Mouse (Mus musculus) midbrain, embryonic 16.5 days (tissue): Measurements from ENCODE around the gene Hnrnpa1. TPM values are rescaled to one million over a fixed set of nuclear protein-coding genes. Genes with fewer than 3 reads are reported as not detected.
"Not testable (repeated sequence)": the region's sequence is repeated elsewhere in the genome, so short reads cannot be mapped to it uniquely, and the experiment has no call there.

Experiments used
- ATAC-seq: fragments of 200-750 bp; cut with Nextera tagmentation; 2 replicates; pipeline ENCODE4 v1.8.0; 2017; ENCODE audit warnings: moderate TSS enrichment
- H3K27ac ChIP-seq: fragments of 300-500 bp; sonication (generic); 2 replicates; pipeline ENCODE4 v1.5.1; 2014; ENCODE audit warnings: mild to moderate bottlenecking, low read length, mixed read lengths
- H3K27me3 ChIP-seq: fragments of 300-500 bp; sonication (generic); 2 replicates; pipeline ENCODE4 v1.6.1; 2014; ENCODE audit warnings: low read depth, low read length, mixed read lengths; ENCODE audit not compliant: control insufficient read depth, insufficient read depth
- H3K36me3 ChIP-seq: fragments of 300-500 bp; sonication (generic); 2 replicates; pipeline ENCODE4 v1.6.1; 2014; ENCODE audit warnings: mild to moderate bottlenecking, low read length, moderate library complexity, mixed read lengths; ENCODE audit not compliant: control insufficient read depth, insufficient read depth
- H3K4me1 ChIP-seq: fragments of 300-500 bp; sonication (generic); 2 replicates; pipeline ENCODE4 v1.6.1; 2014; ENCODE audit warnings: mild to moderate bottlenecking, low read length, mixed read lengths; ENCODE audit not compliant: control insufficient read depth, insufficient read depth
- H3K4me2 ChIP-seq: fragments of 300-500 bp; sonication (generic); 2 replicates; pipeline ENCODE4 v1.6.1; 2014; ENCODE audit warnings: mild to moderate bottlenecking, low read length, mixed read lengths
- H3K4me3 ChIP-seq: fragments of 300-500 bp; sonication (generic); 2 replicates; pipeline ENCODE4 v1.5.1; 2014; ENCODE audit warnings: low read depth, mild to moderate bottlenecking, low read length, moderate library complexity, mixed read lengths
- H3K9ac ChIP-seq: fragments of 300-500 bp; sonication (generic); 2 replicates; pipeline ENCODE4 v1.6.1; 2014; ENCODE audit warnings: low read depth, low read length, mixed read lengths
- H3K9me3 ChIP-seq: fragments of 300-500 bp; sonication (generic); replicated peaks from 2 replicates; pipeline ENCODE4 v1.6.1; 2014; ENCODE audit warnings: mild to moderate bottlenecking, low read length, mixed read lengths; ENCODE audit not compliant: control insufficient read depth, poor library complexity, severe bottlenecking
- WGBS: fragments of 180-500 bp; shearing (Covaris S2); extraction: QIAGEN DNeasy Blood & Tissue Kit; methylation state at CpG from one replicate; pipeline ENCODE4 v1.1.7; 2014; 5-methylcytosine and 5-hydroxymethylcytosine counted together
- polyA plus RNA-seq: library from polyadenylated mRNA; unstranded; fragments of >200 nt; fragmentation: Nextera tagmentation; extraction: Ambion mirVana; gene quantifications from 2 replicates; pipeline ENCODE4 v1.2.1, GENCODE M21; 2015

Hnrnpa1 gene
- polyA plus RNA-seq, 1 experiment from 2014 or later, result 630 TPM

DNA sequence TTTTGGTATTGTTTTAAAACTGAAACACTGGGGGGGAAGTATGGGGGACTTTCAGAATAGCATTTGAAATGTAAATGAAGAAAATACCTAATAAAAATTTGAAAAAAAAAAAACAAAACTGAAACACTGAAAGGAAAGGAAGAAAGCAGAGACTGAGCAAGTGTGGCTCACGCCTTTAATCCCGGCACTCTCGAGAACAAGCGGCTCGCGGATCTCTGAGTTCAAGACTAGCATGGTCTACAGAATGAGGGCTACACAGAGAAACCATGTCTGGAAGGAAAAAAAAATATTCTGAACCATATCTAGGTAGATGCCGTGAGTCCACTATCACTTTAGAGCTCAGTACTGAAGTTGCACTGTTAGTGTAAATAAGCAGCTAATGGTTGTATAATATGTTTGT, 2.9 kb upstream of the Hnrnpa1 start:
- H3K9ac ChIP-seq, result no peak overlapping the region
- ATAC-seq, result no peak
- H3K4me1 ChIP-seq, result peaks cover 24% of the 10 kb centered on the region
- 89% methylated on average over 7 of the region's 7 CpGs for WGBS
- H3K27ac ChIP-seq, result no peak overlapping the region
- H3K4me2 ChIP-seq, result no peak overlapping the region
- no peak overlapping the region for H3K4me3 ChIP-seq
- 0 out of 2 replicates have a peak, but pooled peaks cover 6% of the 10 kb centered on the region for H3K36me3 ChIP-seq
- no peaks in the 10 kb centered on the region for H3K9me3 ChIP-seq
- H3K27me3 ChIP-seq, result no peaks in the 10 kb centered on the region

DNA sequence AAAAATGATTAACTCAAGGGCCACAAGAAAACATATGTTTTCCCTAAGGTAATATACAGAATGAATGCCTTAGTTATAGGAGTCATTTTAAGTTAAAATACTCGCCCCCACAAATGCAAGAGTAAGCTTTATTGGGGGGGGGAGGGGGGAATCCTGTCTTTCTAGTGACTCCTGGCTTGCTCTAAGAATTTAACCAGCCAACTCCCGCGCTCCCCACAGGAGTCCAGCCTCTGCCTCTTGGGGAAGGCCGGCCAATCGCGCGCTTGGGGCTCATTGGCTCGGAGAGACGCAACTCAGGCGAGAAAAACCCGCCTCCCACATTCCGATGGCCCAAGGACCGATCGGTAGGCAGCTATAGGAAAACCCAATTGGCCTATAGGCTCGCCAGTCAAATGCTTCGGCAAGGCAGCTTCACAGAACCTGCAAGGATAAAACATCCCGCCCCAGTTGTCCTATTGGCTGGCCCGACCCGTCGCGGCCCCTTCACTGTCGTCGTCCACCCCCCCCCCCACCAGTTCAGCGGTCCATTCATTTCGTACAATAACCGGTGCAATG, 1.0 kb upstream of the Hnrnpa1 start:
- H3K9me3 ChIP-seq, result no peaks in the 10 kb centered on the region
- peak overlapping the region; percentile 93 for H3K27ac ChIP-seq
- peaks cover 40% of the 10 kb centered on the region for H3K4me1 ChIP-seq
- H3K9ac ChIP-seq, result peak overlapping the region; percentile 52
- ATAC-seq, result peak; percentile 91
- H3K36me3 ChIP-seq, result peaks cover 16% of the 10 kb centered on the region
- H3K4me3 ChIP-seq, result peak overlapping the region; percentile 65
- 0% methylated on average over 26 of the region's 26 CpGs for WGBS
- no peaks in the 10 kb centered on the region for H3K27me3 ChIP-seq
- peak overlapping the region; percentile 76 for H3K4me2 ChIP-seq

DNA sequence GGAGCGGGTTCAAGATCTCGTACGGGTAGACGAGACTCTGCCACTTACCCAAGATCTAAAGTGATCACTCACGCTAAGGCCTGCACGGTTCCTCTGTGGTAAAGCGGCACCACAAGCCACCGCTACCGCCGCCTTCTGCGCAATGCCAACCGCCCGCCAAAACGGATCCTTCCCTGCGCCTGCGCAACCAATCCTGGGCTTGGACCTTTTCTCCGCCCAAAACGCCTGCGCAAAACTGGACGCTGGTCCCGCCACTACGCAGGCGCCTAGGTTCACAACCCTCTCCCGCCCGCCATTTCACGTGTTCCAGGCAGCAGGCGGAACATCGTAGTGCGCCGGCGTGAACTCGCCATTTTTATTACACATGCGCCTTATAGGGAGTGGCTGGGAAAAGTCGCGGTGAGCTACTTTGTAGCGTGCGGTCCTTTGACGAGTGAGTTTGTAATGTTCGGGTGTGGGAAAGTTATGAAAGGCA, 510 bp upstream of the Hnrnpa1 start, which contains the start of gene Cbx5:
Cbx5 (minus strand) TSS at position 132 of the 475 bp plus-strand sequence.
- WGBS, result under 1% methylated on average over 39 of the region's 39 CpGs
- H3K4me2 ChIP-seq, result peak within 1 kb of the TSS; percentile 81
- peak within 1 kb of the TSS; percentile 93 for H3K27ac ChIP-seq
- peak; percentile 94 for ATAC-seq
- H3K27me3 ChIP-seq, result no peaks in the 10 kb centered on the region
- H3K9me3 ChIP-seq, result no peaks in the 10 kb centered on the region
- peaks cover 40% of the 10 kb centered on the region for H3K4me1 ChIP-seq
- H3K36me3 ChIP-seq, result peaks cover 16% of the 10 kb centered on the region
- peak within 1 kb of the TSS; percentile 72 for H3K9ac ChIP-seq
- H3K4me3 ChIP-seq, result peak within 1 kb of the TSS; percentile 65

DNA sequence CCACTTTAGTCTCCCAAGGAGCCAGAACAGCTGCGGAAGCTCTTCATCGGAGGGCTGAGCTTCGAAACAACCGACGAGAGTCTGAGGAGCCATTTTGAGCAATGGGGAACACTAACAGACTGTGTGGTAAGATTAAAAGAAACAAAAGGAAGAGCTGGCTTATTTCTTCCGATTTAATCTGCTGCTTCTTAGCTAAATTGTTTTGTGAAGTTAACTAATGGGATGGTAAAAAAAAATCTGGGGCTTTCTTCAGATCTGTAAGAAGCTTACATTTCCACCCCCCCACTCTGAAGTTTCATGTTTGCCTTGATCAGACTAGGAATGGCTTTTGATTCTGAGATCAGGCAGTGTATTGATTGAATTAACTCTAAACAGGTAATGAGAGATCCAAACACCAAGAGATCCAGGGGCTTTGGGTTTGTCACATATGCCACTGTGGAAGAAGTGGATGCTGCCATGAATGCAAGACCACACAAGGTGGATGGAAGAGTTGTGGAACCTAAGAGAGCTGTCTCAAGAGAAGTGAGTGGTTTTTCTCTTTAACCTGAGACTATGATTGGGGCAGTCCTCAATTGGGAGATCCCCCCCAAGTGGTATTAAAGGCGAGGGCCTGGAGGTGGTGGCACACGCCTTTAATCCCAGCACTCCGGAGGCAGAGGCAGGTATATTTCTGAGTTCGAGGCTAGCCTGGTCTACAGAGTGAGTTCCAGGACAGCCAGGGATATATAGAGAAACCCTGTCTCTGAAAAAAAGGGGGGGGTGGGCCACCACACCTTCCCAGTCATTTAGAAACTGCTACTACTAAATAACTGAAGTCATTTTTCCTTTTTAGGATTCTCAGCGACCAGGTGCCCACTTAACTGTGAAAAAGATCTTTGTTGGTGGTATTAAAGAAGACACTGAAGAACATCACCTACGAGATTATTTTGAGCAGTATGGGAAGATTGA, 1.1 kb downstream of the Hnrnpa1 start:
- peak overlapping the region; percentile 93 for H3K27ac ChIP-seq
- not testable (repeated sequence) for H3K27me3 ChIP-seq, ATAC-seq, H3K9me3 ChIP-seq
- WGBS, result 5% methylated on average over 11 of the region's 12 CpGs
- peak overlapping the region; percentile 65 for H3K4me3 ChIP-seq
- H3K4me2 ChIP-seq, result peak overlapping the region; percentile 81
- peaks cover 18% of the 10 kb centered on the region for H3K36me3 ChIP-seq
- peak overlapping the region; percentile 72 for H3K9ac ChIP-seq
- H3K4me1 ChIP-seq, result peaks cover 46% of the 10 kb centered on the region

DNA sequence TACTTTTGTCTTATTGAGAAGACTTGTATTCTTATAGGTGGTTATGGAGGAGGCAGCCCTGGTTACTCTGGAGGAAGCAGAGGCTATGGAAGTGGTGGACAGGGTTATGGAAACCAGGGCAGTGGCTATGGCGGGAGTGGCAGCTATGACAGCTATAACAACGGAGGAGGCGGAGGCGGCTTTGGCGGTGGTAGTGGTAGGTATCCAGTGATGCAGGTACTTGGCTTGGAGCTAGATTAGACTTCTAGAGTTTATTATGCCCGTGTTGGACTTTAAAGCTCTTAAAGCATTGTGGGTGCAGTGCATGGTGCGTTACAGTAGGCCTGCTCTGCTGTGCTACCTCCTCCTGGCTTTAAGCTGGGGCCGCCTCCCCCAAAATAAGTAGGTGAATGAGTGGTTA, 2.7 kb downstream of the Hnrnpa1 start:
- ATAC-seq, result no peak
- WGBS, result 74% methylated on average over 8 of the region's 8 CpGs
- Histone ChIP-seq H3K4me2 (peak overlapping the region; percentile 81), H3K4me3 (peak overlapping the region; percentile 12; the same call in 1 of the 2 replicates), H3K27ac (no peak overlapping the region; the same call in 1 of the 2 replicates), H3K4me1 (peaks cover 43% of the 10 kb centered on the region), H3K27me3 (no peaks in the 10 kb centered on the region), H3K36me3 (peaks cover 32% of the 10 kb centered on the region), H3K9ac (no peak overlapping the region), H3K9me3 (no peaks in the 10 kb centered on the region)

DNA sequence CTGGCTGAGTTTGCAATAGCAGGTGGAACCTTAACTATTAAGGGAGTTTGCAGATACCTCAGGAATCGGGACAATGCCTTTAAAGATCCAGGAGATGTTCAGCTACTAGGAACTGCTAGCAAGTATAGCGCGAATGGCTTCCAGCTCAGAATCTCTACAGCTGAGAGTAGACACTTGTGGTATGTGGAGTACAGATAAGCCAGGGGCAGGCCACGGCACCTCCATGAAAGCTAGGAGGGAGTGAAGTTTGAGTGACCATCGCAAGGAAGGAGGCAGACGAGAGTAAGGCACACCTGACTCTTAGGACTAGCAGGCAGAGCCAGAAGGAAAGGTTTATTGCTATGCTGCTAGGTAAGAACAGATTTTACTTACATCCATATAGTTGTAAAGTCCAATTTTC, 5.4 kb downstream of the Hnrnpa1 start:
- 77% methylated on average over 6 of the region's 6 CpGs for WGBS
- Histone ChIP-seq H3K9me3 (no peaks in the 10 kb centered on the region), H3K4me3 (no peak overlapping the region), H3K27me3 (no peaks in the 10 kb centered on the region), H3K4me2 (no peak overlapping the region), H3K4me1 (peaks cover 32% of the 10 kb centered on the region), H3K9ac (no peak overlapping the region), H3K36me3 (peaks cover 40% of the 10 kb centered on the region), H3K27ac (no peak overlapping the region)
- no peak for ATAC-seq

DNA sequence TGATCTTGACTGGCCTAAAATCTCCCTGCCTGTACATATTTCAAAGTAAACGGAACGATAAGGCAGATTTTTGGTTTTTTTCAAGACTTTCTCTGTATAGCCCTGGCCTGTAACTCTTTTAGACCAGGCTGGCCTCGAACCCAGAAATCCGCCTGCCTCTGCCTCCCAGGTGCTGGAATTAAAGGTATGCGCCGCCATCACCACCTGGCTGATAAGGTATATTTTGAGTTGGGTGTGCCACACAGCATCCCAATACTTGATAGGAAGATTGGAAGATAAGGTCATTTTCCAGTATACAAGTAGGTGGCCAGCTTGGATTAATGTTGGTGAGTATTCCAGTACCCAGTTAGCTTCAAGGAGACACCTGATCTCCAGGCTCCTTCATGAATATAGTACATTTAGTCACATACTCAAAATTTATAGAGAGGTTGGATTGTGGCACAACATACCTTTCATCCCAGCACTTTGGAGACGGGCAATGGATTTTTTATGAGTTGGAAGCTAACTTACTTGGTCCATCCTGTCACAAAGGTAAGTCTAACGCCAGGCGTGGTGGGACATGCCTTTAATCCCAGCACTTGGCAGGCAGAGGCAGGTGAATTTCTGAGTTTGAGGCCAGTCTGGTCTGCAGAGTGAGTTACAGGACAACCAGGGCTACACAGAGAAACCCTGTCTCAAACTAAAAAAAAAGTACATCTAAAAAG, 7.0 kb downstream of the Hnrnpa1 start:
- 90% methylated on average over 9 of the region's 9 CpGs for WGBS
- peaks cover 40% of the 10 kb centered on the region for H3K36me3 ChIP-seq

DNA sequence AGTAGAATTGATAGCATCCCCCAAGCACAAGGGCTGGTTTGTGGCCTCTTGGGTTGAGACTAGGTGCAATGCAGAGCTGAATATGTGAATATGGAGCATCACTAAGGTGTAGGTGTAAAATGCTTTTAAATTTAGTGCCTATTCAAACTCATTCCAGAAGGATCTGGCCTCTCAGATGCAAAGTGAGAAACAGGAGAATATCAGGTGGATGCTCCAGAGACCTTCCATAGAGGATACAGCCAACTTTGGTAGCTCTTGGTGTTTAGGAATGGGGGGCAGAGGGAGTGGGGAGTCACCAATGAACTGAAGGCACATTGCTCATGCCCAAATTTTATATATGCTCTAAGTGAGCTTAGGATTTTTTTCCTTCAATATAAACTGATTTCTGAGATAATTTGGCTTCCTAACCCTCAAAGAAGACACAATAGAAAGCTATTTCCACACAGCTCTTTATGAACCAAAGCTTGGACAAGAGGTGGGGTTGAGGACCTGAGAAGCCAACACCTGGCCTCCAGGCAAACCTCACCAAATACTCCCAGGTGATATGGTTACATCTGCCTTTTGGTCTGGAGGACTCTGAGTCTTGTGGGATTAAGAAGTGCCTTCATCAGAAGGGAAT, 7.7 kb downstream of the Hnrnpa1 start:
- H3K4me1 ChIP-seq, result peaks cover 16% of the 10 kb centered on the region
- H3K4me3 ChIP-seq, result no peak overlapping the region
- H3K36me3 ChIP-seq, result peaks cover 35% of the 10 kb centered on the region
- H3K9ac ChIP-seq, result no peak overlapping the region
- H3K4me2 ChIP-seq, result no peak overlapping the region
- no peak overlapping the region for H3K27ac ChIP-seq
- ATAC-seq, result no peak
- no peaks in the 10 kb centered on the region for H3K9me3 ChIP-seq
- no peaks in the 10 kb centered on the region for H3K27me3 ChIP-seq

More for the DNA sequence above, 7.0 kb downstream of the Hnrnpa1 start:
- H3K9ac ChIP-seq, result no peak overlapping the region
- no peak overlapping the region for H3K4me3 ChIP-seq
- H3K4me1 ChIP-seq, result peaks cover 22% of the 10 kb centered on the region
- H3K4me2 ChIP-seq, result no peak overlapping the region
- H3K9me3 ChIP-seq, result no peaks in the 10 kb centered on the region
- H3K27ac ChIP-seq, result no peak overlapping the region
- ATAC-seq, result no peak
- no peaks in the 10 kb centered on the region for H3K27me3 ChIP-seq
